Mouse (Mus musculus) ES-Bruce4 (cell line): ENCODE measurements around the gene Chrdl2.

Experiments
- CTCF ChIP-seq: IDR thresholded peaks from one replicate; pipeline ENCODE4 v1.8.1; 2011; ENCODE audit warnings: low read depth, low read length
- POLR2A ChIP-seq: IDR thresholded peaks from one replicate; pipeline ENCODE4 v1.8.1; 2011; ENCODE audit warnings: low read length; ENCODE audit not compliant: insufficient read depth

GRCm38 (mm10) chr7:99971926-99972325 is 34.0 kb upstream of the Chrdl2 start:
- TF ChIP-seq CTCF = no peak
- TF ChIP-seq POLR2A = no peak
